Mouse (Mus musculus): ENCODE results near the gene Unc79.

DNA sequence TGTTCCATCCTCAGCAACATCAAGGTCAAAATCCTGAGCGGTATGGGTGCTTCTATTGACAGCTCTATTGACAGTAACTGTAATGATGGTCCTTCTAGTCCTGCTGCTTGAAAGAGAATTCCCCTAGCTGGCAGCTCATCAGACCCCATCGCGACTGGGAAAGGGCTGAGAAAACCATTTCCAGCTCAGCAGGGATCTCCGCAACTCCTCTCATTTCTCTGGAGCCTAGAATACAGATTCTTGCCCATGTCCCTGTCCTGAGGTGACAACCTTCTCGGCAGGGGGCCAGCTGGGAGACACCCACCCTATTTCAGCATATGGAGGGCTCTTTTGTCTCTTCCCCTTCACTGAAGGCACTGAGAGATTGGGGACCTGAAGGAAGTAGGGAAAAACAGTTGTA lies 244.3 kb downstream of the Unc79 start:
- TF ChIP-seq CTCF (IDR thresholded peaks at IDR 0.05; ENCODE audit: low read depth) (no peak), EP300 (IDR thresholded peaks at IDR 0.05; ENCODE audit: low read depth) (no peak)
